Mouse (Mus musculus) liver, embryonic 14.5 days (tissue): Measurements from ENCODE around the gene Gm1043. TPM values are rescaled to one million over a fixed set of nuclear protein-coding genes. Genes with fewer than 3 reads are reported as not detected.

ENCODE experiments used
- ATAC-seq: fragments of 200-750 bp; cut with Nextera tagmentation; 2 replicates; pipeline ENCODE4 v1.8.0; 2017; ENCODE audit warnings: moderate number of reproducible peaks, mild to moderate bottlenecking, moderate library complexity; ENCODE audit not compliant: insufficient read depth
- DNase-seq, 3 experiments: peaks; one replicate each; pipeline ENCODE4 v3.0.0-alpha.2; 2012 to 2013; ENCODE audit warnings: low read depth in 3 of 3, low spot score in 3 of 3
- H3K27ac ChIP-seq: fragments of 300-500 bp; sonication (generic); 2 replicates; pipeline ENCODE4 v1.5.1; 2014; ENCODE audit warnings: moderate library complexity, mild to moderate bottlenecking, control low read depth, inconsistent platforms
- H3K27me3 ChIP-seq: fragments of 300-500 bp; sonication (generic); 2 replicates; pipeline ENCODE4 v1.6.1; 2014; ENCODE audit warnings: mild to moderate bottlenecking, low read length, moderate library complexity; ENCODE audit not compliant: control insufficient read depth, insufficient read depth
- H3K36me3 ChIP-seq: fragments of 300-500 bp; sonication (generic); replicated peaks from 2 replicates; pipeline ENCODE4 v1.6.1; 2014; ENCODE audit warnings: low read depth; ENCODE audit not compliant: control insufficient read depth, insufficient read depth
- H3K4me1 ChIP-seq, 2 experiments: fragments of 200-500 bp in 1 of 2; fragments of 300-500 bp in 1 of 2; sonication (generic) in 1 of 2; replicated peaks; 2 replicates each; pipeline ENCODE4 v1.6.1; 2012 to 2014; ENCODE audit warnings: antibody characterized with exemption in 1 of 2, inconsistent platforms in 1 of 2, low read length in 1 of 2; ENCODE audit not compliant: control insufficient read depth in 2 of 2, insufficient read depth in 2 of 2
- H3K4me2 ChIP-seq: fragments of 300-500 bp; sonication (generic); 2 replicates; pipeline ENCODE4 v1.6.1; 2014; ENCODE audit warnings: low read depth, mild to moderate bottlenecking, control low read depth, moderate library complexity
- H3K4me3 ChIP-seq, 2 experiments: fragments of 200-500 bp in 1 of 2; fragments of 300-500 bp in 1 of 2; sonication (generic) in 1 of 2; 2 replicates each; pipeline ENCODE4 v1.5.1; 2012 to 2014; ENCODE audit warnings: low read depth in 2 of 2, low read length in 2 of 2, mild to moderate bottlenecking in 2 of 2, control low read depth in 1 of 2, inconsistent platforms in 1 of 2, moderate library complexity in 1 of 2; ENCODE audit not compliant: insufficient read depth in 1 of 2
- H3K9ac ChIP-seq: fragments of 300-500 bp; sonication (generic); replicated peaks from 2 replicates; pipeline ENCODE4 v1.6.1; 2014; ENCODE audit warnings: mild to moderate bottlenecking, control low read depth, moderate library complexity
- H3K9me3 ChIP-seq: fragments of 300-500 bp; sonication (generic); 2 replicates; pipeline ENCODE4 v1.6.1; 2016; ENCODE audit warnings: low read length, mixed read lengths; ENCODE audit not compliant: control insufficient read depth
- CTCF ChIP-seq: IDR thresholded peaks from 2 replicates; pipeline ENCODE4 v1.5.1; 2016; ENCODE audit warnings: antibody characterized with exemption, low read depth, control low read depth
- EP300 ChIP-seq: IDR thresholded peaks from 2 replicates; pipeline ENCODE4 v1.6.1; 2016; ENCODE audit warnings: antibody characterized with exemption, low read depth
- WGBS: fragments of 180-500 bp; shearing (Covaris S2); extraction: QIAGEN DNeasy Blood & Tissue Kit; methylation state at CpG from one replicate; pipeline ENCODE4 v1.1.7; 2014; ENCODE audit not compliant: insufficient replicate concordance; 5-methylcytosine and 5-hydroxymethylcytosine counted together
- polyA plus RNA-seq, 2 experiments: library from polyadenylated mRNA; depleted of rRNA in 1 of 2; stranded (reverse) in 1 of 2; unstranded in 1 of 2; fragments of >200 nt; fragmentation: Nextera tagmentation in 1 of 2; extraction: Ambion mirVana in 1 of 2; gene quantifications; 2 replicates each; pipeline versions ENCODE4 v1.2.1 to v1.2.3; 2012 to 2014

The Gm1043 gene
- polyA plus RNA-seq, 2 experiments, result not detected

- no peak overlapping the region for H3K27ac ChIP-seq
- no peak overlapping the region for H3K4me2 ChIP-seq
- H3K9me3 ChIP-seq, result no peaks in the 10 kb centered on the region
- WGBS, result 7% methylated on average over 5 of the region's 5 CpGs
- H3K4me1 ChIP-seq, result no peaks in the 10 kb centered on the region
- peaks cover 49% of the 10 kb centered on the region for H3K27me3 ChIP-seq
- H3K9ac ChIP-seq, result no peak overlapping the region
- TF ChIP-seq CTCF (no peak), EP300 (no peak)
- no peaks in the 10 kb centered on the region for H3K36me3 ChIP-seq
- ATAC-seq, result no peak
- no peak overlapping the region for H3K4me3 ChIP-seq
- no peak for DNase-seq
These were observed 155.4 kb downstream of the Gm1043 start for GRCm38 (mm10) chr5:37240550-37240949.

- Histone ChIP-seq H3K9me3 (no peaks in the 10 kb centered on the region), H3K27ac (no peak overlapping the region), H3K36me3 (no peaks in the 10 kb centered on the region), H3K4me1 (no peaks in the 10 kb centered on the region), H3K9ac (no peak overlapping the region), H3K4me3 (no peak overlapping the region), H3K4me2 (no peak overlapping the region), H3K27me3 (peaks cover 56% of the 10 kb centered on the region)
- no peak for DNase-seq
- ATAC-seq, result no peak
- WGBS, result 12% methylated on average over 9 of the region's 9 CpGs
- TF ChIP-seq CTCF (no peak), EP300 (no peak)
These were observed 156.1 kb downstream of the Gm1043 start for GRCm38 (mm10) chr5:37241224-37241623.

- WGBS, result 2% methylated on average over 53 of the region's 56 CpGs
- TF ChIP-seq CTCF, result no peak
- no peak for TF ChIP-seq EP300
- Histone ChIP-seq H3K4me2 (peak within 1 kb of the TSS; percentile 28), H3K36me3 (no peaks in the 10 kb centered on the region), H3K4me3 (0 out of 4 replicates have a peak within 1 kb of the TSS, but pooled peaks of 1 of the 2 experiments have one; percentile 6), H3K9me3 (no peaks in the 10 kb centered on the region), H3K27me3 (peaks cover 60% of the 10 kb centered on the region), H3K9ac (no peak within 1 kb of the TSS), H3K4me1 (no peaks in the 10 kb centered on the region), H3K27ac (no peak within 1 kb of the TSS)
- no peak for ATAC-seq
- DNase-seq, result no peak
These were observed 156.5 kb downstream of the Gm1043 start, which contains the start of gene Crmp1 for GRCm38 (mm10) chr5:37241651-37242151. Gene Crmp1, plus strand, starts transcription at chr5:37241940.

GRCm38 (mm10) chr5:37242360-37243168 lies 157.4 kb downstream of the Gm1043 start:
- no peak for TF ChIP-seq CTCF
- no peak for TF ChIP-seq EP300
- H3K36me3 ChIP-seq, result no peaks in the 10 kb centered on the region
- peak overlapping the region; percentile 28 for H3K4me2 ChIP-seq
- 11% methylated on average over 41 of the region's 44 CpGs for WGBS
- no peaks in the 10 kb centered on the region for H3K9me3 ChIP-seq
- no peak for ATAC-seq
- H3K27me3 ChIP-seq, result peaks cover 62% of the 10 kb centered on the region
- no peak overlapping the region for H3K9ac ChIP-seq
- H3K4me1 ChIP-seq, result no peaks in the 10 kb centered on the region
- no peak overlapping the region for H3K4me3 ChIP-seq
- DNase-seq, result no peak
- H3K27ac ChIP-seq, result no peak overlapping the region

- ATAC-seq, result no peak
- Histone ChIP-seq H3K4me2 (no peak overlapping the region), H3K4me1 (no peaks in the 10 kb centered on the region), H3K27ac (no peak overlapping the region), H3K9ac (no peak overlapping the region), H3K9me3 (no peaks in the 10 kb centered on the region), H3K4me3 (no peak overlapping the region), H3K27me3 (peaks cover 62% of the 10 kb centered on the region), H3K36me3 (no peaks in the 10 kb centered on the region)
- TF ChIP-seq EP300, result no peak
- no peak for TF ChIP-seq CTCF
- WGBS, result 3% methylated on average over 19 of the region's 19 CpGs
- DNase-seq, result peak in 1 of 3 experiments; percentile 18
These were observed 158.2 kb downstream of the Gm1043 start for GRCm38 (mm10) chr5:37243169-37243886.
